8 mouse cellular contexts compared by ENCODE assay signal in genomic region chr1:134243948-134244914, GRCm38 (mm10). TPM values are rescaled to one million over a fixed set of nuclear protein-coding genes. Genes with fewer than 3 reads are reported as not detected.
DNase-seq lines count a peak whose midpoint lies in the region; ATAC-seq and TF ChIP-seq lines count a peak whose summit lies in the region.

No protein-coding gene starts in this region.

- peaks cover 15 to 21% of the 10 kb centered on the region in 2 experiments for H3K4me1 ChIP-seq in heart, embryonic 14.5 days (ENCODE audit: control insufficient read depth in 2 of 2, insufficient read depth in 2 of 2, low read length in 2 of 2)
- H3K4me1 ChIP-seq in liver, embryonic 12.5 days, result peaks cover 14% of the 10 kb centered on the region; the same call in 1 of the 2 replicates
- peaks cover 5% of the 10 kb centered on the region; the same call in 1 of the 2 replicates for H3K4me1 ChIP-seq in stomach, embryonic 14.5 days (ENCODE audit: control insufficient read depth, insufficient read depth, low read length)

- 20% methylated on average over 35 of the region's 35 CpGs for WGBS in heart, embryonic 14.5 days
- WGBS in liver, embryonic 12.5 days (ENCODE audit: insufficient replicate concordance), result 21% methylated on average over 35 of the region's 35 CpGs
- 21% methylated on average over 35 of the region's 35 CpGs for WGBS in stomach, embryonic 14.5 days

- no peak overlapping the region for H3K4me3 ChIP-seq in heart, embryonic 14.5 days (ENCODE audit: control insufficient read depth in 1 of 2, insufficient read depth in 1 of 2, low read depth in 1 of 2, low read length in 2 of 2)
- no peak overlapping the region for H3K4me3 ChIP-seq in liver, embryonic 12.5 days
- H3K4me3 ChIP-seq in stomach, embryonic 14.5 days (ENCODE audit: low read depth, low read length), result no peak overlapping the region; the same call in 1 of the 2 replicates

- peak; percentile 67 for DNase-seq in 416B (ENCODE audit: low read depth)
- peak; percentile 89 for DNase-seq in brain, embryonic 14.5 days (ENCODE audit: low read depth)
- peak; percentile 62 for DNase-seq in fibroblast of lung, adult 2 months (ENCODE audit: low read depth)
- DNase-seq in kidney, postnatal 14 days, result peak; percentile 92
- DNase-seq in natural killer cell, adult 2 months (ENCODE audit: low spot score in 2 of 2), result peak; percentile 22 to 70

- no peaks in the 10 kb centered on the region for H3K27me3 ChIP-seq in heart, embryonic 14.5 days (ENCODE audit: control insufficient read depth, insufficient read depth, low read length)
- H3K27me3 ChIP-seq in liver, embryonic 12.5 days (replicated peaks), result peaks cover 48% of the 10 kb centered on the region
- no peaks in the 10 kb centered on the region for H3K27me3 ChIP-seq in stomach, embryonic 14.5 days (ENCODE audit: control insufficient read depth, insufficient read depth, low read length)

- peak overlapping the region; percentile 43 for H3K4me2 ChIP-seq in heart, embryonic 14.5 days (ENCODE audit: low read length)
- peak overlapping the region; percentile 28; the same call in 1 of the 2 replicates for H3K4me2 ChIP-seq in liver, embryonic 12.5 days
- H3K4me2 ChIP-seq in stomach, embryonic 14.5 days (replicated peaks; ENCODE audit: low read depth, low read length), result peak overlapping the region; percentile 36

- no peak for TF ChIP-seq POLR2A in brain, embryonic 14.5 days (IDR thresholded peaks at IDR 0.05; ENCODE audit: borderline replicate concordance, extremely low read depth, insufficient read depth, insufficient read length, poor library complexity, severe bottlenecking)

- H3K9me3 ChIP-seq in heart, embryonic 14.5 days (ENCODE audit: control insufficient read depth, low read length), result no peaks in the 10 kb centered on the region
- no peaks in the 10 kb centered on the region for H3K9me3 ChIP-seq in liver, embryonic 12.5 days (replicated peaks)
- H3K9me3 ChIP-seq in stomach, embryonic 14.5 days (ENCODE audit: control insufficient read depth, low read depth, low read length), result no peaks in the 10 kb centered on the region

- peak overlapping the region; percentile 57; the same call in 1 of the 2 replicates for H3K9ac ChIP-seq in heart, embryonic 14.5 days (ENCODE audit: low read length)
- no peak overlapping the region for H3K9ac ChIP-seq in liver, embryonic 12.5 days
- no peak overlapping the region for H3K9ac ChIP-seq in stomach, embryonic 14.5 days (replicated peaks; ENCODE audit: low read depth, low read length)

- TF ChIP-seq CTCF in brain, embryonic 14.5 days (IDR thresholded peaks at IDR 0.05; ENCODE audit: borderline replicate concordance, extremely low read depth, insufficient read depth, insufficient read length), result peak; percentile 97

- no peaks in the 10 kb centered on the region for H3K36me3 ChIP-seq in heart, embryonic 14.5 days (ENCODE audit: control insufficient read depth, insufficient read depth, low read length)
- no peaks in the 10 kb centered on the region for H3K36me3 ChIP-seq in liver, embryonic 12.5 days
- H3K36me3 ChIP-seq in stomach, embryonic 14.5 days (ENCODE audit: control insufficient read depth, insufficient read depth, low read length), result no peaks in the 10 kb centered on the region

- ATAC-seq in heart, embryonic 14.5 days (ENCODE audit: insufficient number of reproducible peaks, insufficient read depth, low FRiP score, low read depth), result peak; percentile 55
- ATAC-seq in liver, embryonic 12.5 days, result peak; percentile 75
- peak; percentile 89 for ATAC-seq in stomach, embryonic 14.5 days (ENCODE audit: insufficient number of reproducible peaks, insufficient read depth, low FRiP score, low read depth)

- no peak overlapping the region for H3K27ac ChIP-seq in heart, embryonic 14.5 days (replicated peaks in 1 of 2; ENCODE audit: control insufficient read depth in 1 of 2, insufficient read depth in 1 of 2, low read depth in 2 of 2, low read length in 2 of 2)
- no peak overlapping the region for H3K27ac ChIP-seq in liver, embryonic 12.5 days
- H3K27ac ChIP-seq in stomach, embryonic 14.5 days (ENCODE audit: low read length), result no peak overlapping the region

RNA-seq across cellular contexts. Expression of gene Adora1, which starts 9.0 kb away (rescaled TPM):
- 12.9 and 15.2 TPM in 2 replicates for polyA plus RNA-seq in brain, embryonic 14.5 days (2012; rRNA removed)
- 11.3 and 11.7 TPM in 2 replicates for polyA plus RNA-seq in heart, embryonic 14.5 days (2014; fragmentation: Nextera tagmentation; extraction: Ambion mirVana)
- polyA plus RNA-seq in liver, embryonic 12.5 days (2016; fragmentation: Nextera tagmentation; extraction: Ambion mirVana), result 0.06 and 0.16 TPM in 2 replicates
- polyA plus RNA-seq in stomach, embryonic 14.5 days (2014; fragmentation: Nextera tagmentation; extraction: Ambion mirVana), result 0.68 and 1.7 TPM in 2 replicates

RNA-seq across cellular contexts. Expression of gene Myog, which starts 45.6 kb away (rescaled TPM):
- 1.3 and 2.6 TPM in 2 replicates for polyA plus RNA-seq in brain, embryonic 14.5 days (2012; rRNA removed)
- 0.62 and 0.70 TPM in 2 replicates for polyA plus RNA-seq in heart, embryonic 14.5 days (2014; fragmentation: Nextera tagmentation; extraction: Ambion mirVana)
- polyA plus RNA-seq in liver, embryonic 12.5 days (2016; fragmentation: Nextera tagmentation; extraction: Ambion mirVana), result 1.1 and 4.9 TPM in 2 replicates
- 0.16 and 0.17 TPM in 2 replicates for polyA plus RNA-seq in stomach, embryonic 14.5 days (2014; fragmentation: Nextera tagmentation; extraction: Ambion mirVana)

RNA-seq across cellular contexts. Expression of gene Mybph, which starts 51.0 kb away (rescaled TPM):
- 0.98 and 1.4 TPM in 2 replicates for polyA plus RNA-seq in brain, embryonic 14.5 days (2012; rRNA removed)
- 0.12 and 0.27 TPM in 2 replicates for polyA plus RNA-seq in heart, embryonic 14.5 days (2014; fragmentation: Nextera tagmentation; extraction: Ambion mirVana)
- 0.37 and 1.1 TPM in 2 replicates for polyA plus RNA-seq in liver, embryonic 12.5 days (2016; fragmentation: Nextera tagmentation; extraction: Ambion mirVana)
- not detected in 2 replicates for polyA plus RNA-seq in stomach, embryonic 14.5 days (2014; fragmentation: Nextera tagmentation; extraction: Ambion mirVana)
